Mouse (Mus musculus): ENCODE measurements around the gene Krt82.

Gene Krt82

DNA sequence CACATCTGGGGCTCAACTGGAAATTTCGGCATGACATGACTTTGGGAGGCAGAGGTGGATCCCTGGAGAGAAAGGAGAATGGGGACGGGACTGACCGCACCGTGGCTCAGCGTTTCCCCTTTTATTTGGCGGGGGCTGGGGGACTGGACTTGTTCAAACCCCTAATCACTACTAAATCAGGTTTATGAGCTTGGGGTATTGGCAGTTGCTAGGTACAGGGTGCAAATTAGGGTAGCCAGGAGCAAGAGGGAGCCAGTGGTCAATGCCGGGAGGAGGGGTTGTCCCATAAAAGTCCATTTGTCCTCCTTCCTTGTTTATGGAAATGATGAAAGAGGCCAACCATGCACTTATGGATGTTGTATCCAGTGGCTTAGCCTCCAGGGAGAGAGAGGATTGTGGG lies at the start of gene Krt82:
Gene Krt82, minus strand, starts transcription at position 101 of the 400 bp plus-strand sequence.
- DNase-seq (ENCODE audit: low spot score) = no peak

DNA sequence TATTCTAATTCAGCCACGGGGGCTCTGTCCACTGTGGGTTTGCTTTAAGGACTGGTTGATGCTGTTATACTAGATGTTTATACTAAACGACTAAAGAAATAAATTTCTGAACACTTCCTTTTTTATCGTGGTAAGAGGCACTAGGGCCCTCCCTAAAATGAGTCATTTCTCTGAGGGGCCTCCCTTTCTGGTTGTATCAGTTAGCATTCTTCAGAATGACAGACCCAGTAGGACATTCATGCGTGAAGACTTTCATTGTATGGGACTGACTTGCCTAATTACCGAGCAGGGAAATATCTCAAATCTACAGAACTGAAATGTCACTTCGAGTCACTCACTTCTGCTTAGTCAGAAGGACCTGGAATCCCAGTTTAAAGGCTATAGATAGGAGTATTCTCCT lies 48.7 kb upstream of the Krt82 start:
- DNase-seq (ENCODE audit: low spot score) = no peak

DNA sequence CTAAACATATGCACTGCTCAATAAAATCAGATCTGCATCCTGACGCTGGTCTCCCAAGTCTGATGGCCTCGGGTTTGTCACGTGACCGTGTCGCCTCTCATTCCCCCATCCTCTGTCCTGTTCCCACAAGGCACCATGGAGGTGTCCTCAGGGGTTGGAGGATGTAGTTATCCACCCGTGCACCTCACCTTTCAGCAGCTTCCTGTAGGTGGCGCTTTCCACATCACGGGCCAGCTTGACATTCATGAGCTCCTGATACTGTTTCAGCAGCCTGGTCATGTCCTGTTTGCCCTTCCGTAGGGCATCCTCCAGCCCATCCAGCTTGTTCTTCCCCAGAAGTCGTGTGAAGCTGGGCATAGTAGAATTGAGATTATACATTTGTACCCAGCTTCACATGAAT lies 37.7 kb upstream of the Krt82 start:
- DNase-seq (ENCODE audit: low spot score) = no peak

DNA sequence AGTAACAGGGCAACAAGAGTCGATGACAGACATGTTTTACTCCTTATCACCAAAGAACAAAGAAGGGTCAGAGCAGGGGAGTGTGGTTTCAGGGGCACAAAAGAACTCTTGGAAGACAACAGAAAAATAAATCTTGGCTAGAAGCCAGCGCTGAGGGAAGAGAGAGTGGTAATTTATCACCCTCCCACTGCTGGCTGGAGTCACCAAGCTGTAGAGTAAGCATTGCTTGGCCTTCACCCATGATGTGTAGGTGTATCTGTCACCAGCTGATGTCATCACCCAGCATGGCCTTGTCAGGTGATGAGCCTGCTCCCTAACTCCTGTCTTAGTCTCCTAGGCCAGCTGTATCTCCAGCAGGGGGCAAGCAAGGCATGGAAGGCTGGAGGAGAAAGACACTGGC lies 34.0 kb upstream of the Krt82 start:
- no peak for DNase-seq (ENCODE audit: low spot score)

DNA sequence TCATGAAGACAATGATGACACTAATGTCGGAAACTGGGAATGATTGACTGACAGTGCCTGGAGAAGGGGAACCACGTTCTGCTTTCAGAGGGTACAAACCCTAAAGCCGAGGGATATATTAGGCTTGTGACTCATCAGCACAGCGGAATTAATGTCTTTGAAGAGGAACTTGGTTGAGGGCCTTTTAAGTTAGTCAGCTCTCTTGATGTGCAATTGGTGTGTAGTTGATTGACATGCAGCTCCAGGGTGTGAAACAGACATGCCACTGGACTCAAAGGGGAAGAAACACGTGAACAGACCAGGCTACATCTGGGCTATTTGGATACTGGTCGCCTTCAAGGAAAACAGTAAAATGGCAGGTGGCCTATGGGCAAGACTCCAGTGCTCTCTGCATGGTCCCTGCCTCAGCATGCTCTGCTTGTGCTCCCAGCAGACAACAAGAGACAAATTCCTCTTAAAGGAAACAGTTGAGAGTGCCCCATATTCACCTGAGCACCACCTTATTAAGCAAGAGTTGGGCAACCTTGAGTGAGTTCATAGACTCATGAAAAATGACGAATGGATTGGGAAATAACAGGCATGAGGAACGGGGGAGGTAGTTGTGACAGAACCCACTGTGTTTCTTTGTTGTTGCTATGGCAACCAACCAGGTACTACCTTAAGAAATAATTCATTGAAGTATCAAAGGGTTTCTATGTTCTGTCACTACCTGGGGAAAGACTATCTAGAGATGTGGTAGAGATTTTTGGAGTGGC lies 32.9 kb upstream of the Krt82 start:
- DNase-seq (ENCODE audit: low spot score) = no peak

DNA sequence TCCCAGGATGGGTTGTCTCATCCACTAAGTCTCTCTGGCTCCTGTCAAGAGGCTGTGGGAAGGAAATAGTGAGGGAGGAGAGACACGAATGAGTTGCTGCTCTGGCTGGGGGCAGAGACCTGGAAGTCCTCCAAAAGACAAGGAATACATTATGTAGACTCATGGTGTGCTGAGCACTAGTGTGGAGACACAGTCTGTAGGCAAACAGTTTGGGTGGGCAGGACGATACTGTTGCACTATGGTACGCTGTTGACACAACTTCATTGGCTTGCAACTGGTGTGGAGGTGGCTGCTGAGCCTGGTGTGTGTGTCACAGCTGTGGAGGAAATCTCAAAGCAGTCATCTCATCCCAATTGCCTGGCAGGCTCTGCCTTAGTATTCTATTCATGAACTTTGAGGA lies 31.2 kb upstream of the Krt82 start:
- DNase-seq (ENCODE audit: low spot score) = no peak

DNA sequence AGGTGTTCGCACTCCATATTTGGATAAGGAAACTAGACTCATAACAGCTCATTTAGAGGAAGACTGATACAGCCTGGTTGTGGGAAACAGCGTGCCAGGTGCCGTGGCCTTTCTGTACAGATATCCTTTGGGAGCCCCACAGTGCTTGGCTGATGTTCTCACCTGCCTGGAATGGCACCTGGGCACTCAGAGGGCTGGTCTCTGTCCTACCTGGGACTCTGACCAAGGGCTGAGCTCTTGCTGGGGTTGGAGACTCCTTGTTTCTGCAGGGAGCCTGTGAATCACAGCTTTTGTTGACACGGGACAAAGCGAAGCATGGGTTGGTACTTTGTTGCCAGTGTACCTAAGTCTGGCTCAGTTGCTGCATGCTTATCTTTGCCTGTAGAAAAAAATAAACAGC lies 25.0 kb upstream of the Krt82 start:
- DNase-seq (ENCODE audit: low spot score) = no peak

DNA sequence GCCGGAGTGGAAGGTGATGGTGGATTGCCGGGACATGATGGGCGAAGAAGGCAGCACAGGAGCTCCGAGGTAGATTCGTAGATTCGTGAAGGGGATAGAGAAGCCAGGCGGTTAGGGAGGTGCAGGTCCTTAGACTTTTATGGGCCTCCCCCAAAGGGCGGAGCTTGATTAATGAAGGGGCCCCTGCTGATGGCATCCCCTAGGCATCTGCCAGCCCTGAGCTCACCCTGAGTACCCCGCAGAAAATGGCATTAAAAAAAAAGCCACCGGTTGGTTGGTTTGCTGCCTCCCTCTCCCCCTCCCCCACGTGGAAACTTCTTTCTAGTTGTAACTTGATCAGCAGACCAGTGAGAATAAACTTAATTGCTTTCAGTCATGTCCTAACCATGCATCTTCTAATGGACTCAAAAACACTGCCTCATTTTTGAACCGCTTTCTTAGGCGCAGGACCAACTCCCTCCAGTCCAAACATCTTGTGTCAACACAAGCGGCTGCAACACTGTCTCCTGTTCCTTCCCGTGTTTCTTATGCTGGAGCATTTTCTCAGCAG lies 23.4 kb upstream of the Krt82 start, which contains the start of gene Krt75:
Gene Krt75, minus strand, starts transcription at position 109 of the 550 bp plus-strand sequence.
- no peak for DNase-seq (ENCODE audit: low spot score)

DNA sequence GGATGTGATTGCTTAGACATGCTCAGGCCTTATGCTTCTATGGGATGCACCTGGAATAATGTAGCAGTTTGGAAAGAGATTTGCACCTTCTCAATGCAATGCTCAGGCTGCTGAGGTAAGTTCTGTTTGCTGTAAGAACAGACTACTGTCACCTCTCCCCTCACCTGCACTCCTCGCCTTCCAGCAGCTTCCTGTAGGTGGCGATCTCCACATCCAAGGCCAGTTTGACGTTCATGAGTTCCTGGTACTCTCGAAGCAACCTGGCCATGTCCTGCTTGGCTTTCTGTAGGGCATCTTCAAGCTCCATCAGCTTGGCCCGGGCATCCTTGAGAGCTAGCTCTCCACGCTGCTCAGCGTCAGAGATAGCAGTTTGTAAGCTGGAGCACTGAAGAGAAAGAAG lies 17.3 kb upstream of the Krt82 start:
- no peak for DNase-seq (ENCODE audit: low spot score)

DNA sequence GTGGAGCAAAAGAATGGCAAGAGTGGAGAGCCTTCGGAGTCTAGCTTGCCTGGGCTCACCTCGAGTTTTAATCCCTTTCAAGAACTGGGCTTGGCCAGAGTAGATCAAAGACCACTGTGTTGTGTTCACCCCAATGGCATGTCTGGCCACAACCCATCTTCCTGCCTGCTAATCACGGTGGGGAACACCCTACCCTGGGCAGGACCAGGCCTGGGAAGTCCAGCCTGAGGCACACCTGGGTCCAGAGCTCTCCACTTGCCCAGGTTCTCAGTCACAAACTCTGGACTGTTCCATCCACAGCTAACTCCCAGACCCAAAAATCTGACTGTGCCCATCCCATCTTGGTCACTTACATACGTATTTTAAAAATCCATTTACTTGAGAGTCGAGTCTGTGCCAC lies 12.4 kb upstream of the Krt82 start, which contains the start of gene Krt90:
Gene Krt90, minus strand, starts transcription at position 101 of the 400 bp plus-strand sequence.
- no peak for DNase-seq (ENCODE audit: low spot score)

DNA sequence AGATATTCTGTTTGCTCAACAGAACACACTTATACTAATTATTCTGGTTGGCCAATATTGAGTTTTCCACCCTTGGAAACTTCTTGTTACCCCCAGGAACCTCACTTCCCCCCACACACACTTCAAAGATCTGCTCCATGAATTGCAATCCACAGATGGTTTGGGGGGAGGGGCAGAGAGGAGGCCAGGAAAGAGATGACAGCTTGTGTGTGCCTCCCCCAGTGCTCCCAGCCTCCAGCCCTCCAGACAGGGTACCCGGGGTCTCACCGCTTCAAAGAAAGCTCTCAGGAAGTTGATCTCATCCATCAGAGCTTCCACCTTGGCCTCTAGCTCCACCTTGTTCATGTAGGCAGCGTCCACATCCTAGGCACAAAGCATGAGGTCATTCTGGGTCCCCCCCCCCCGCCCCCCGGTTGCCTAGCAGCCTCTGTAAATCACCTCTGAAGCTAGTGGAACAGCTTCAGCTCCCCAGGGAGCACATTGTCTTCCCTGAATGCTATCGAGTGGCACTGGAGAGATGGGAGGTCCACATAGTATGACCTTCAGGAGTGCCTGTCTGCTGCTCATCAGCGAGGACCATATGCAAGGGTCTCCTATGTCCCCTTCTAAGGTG lies 7.7 kb upstream of the Krt82 start:
- DNase-seq (ENCODE audit: low spot score) = peak; percentile 73

DNA sequence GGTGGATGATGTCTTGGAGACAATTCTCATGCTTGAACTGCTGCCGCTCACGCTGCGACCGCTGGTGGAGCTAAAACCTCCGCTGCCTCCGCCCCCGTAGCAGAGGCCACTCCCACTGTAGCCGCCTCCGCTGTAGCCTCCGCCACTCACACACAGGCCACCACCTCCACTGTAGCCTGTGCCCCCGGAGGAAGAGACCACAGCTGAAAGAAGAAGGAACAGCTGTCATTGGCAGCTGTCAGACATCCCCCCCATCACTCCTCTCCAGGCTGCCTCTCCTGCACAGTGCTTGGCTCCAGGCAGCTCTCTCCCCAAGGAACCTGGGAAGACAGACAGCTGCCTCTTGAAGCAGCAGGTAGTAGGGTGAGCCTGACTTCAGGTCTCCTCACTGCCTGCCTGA lies 2.7 kb upstream of the Krt82 start:
- peak; percentile 72 for DNase-seq (ENCODE audit: low spot score)

DNA sequence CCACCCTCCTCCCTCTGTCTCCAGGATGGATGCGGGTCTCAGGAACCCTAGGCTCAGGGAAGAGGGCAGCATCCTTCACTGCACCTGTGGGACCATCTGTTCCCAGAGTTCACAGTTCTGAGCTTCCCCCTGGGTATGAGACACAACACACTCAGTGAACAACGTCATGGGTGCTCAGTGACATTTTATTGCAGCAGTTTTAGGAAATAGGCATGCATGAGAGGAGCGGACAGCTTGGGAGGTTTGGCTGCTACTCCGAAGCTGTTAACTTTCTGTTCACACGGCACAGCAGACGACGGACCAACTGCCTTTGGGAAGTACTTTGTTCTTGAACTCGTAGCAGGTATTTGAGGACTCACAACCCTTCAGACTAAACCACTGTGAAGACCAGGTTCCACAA lies 1.7 kb upstream of the Krt82 start:
- no peak for DNase-seq (ENCODE audit: low spot score)

DNA sequence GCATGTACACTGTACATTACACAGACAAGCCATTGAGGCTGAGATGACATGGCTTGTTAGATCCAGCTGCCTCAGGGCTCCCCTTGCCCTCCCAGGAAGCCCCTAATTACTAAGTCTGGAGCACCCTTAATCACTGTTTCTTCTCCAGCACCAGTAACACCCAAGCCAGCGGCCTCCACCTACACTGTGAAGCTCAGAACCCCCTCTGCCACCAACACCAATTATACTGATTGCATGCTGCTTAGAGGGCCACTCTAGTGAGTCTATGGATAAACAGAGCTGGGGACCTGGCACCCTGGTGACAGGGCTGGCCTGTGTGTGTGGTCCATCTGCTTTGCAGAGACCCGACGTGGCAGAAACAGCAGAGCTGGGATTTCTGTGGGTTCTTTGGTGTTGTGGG lies 6.0 kb downstream of the Krt82 start:
- DNase-seq (ENCODE audit: low spot score) = no peak

DNA sequence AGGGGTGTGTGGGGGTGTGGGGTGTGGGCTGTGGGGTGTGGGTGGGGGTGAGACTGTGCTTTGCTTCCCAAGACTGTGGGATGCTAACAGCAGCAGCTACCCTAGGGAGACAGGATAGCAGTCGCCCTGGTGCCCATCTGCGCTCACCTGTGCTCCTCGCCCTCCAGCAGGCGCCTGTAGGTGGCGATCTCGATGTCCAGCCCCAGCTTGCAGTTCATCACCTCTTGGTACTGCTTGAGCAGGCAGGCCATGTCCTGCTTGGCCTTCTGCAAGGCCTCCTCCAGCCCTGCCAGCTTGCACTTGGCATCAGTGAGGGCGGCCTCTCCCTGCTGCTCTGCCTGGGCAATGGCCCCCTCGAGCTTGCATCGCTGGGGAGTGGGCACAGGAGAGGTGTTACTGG lies 7.9 kb downstream of the Krt82 start:
- no peak for DNase-seq (ENCODE audit: low spot score)

DNA sequence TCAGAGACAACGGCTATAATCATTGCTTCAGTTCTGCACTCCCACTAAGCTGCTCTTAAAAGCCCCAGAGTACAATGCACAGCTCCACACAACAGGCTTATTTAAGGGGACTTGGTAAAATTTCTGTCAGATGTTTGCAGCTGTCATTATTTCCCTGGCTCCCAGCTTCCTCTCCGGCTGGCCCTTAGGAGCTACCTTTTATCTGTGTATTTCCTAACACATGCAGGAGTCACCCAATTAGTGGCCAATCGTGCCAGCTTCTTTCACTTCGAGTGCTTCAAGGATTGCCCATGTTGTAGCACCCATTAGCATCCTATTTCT lies 11.9 kb downstream of the Krt82 start:
- DNase-seq (ENCODE audit: low spot score) = no peak

DNA sequence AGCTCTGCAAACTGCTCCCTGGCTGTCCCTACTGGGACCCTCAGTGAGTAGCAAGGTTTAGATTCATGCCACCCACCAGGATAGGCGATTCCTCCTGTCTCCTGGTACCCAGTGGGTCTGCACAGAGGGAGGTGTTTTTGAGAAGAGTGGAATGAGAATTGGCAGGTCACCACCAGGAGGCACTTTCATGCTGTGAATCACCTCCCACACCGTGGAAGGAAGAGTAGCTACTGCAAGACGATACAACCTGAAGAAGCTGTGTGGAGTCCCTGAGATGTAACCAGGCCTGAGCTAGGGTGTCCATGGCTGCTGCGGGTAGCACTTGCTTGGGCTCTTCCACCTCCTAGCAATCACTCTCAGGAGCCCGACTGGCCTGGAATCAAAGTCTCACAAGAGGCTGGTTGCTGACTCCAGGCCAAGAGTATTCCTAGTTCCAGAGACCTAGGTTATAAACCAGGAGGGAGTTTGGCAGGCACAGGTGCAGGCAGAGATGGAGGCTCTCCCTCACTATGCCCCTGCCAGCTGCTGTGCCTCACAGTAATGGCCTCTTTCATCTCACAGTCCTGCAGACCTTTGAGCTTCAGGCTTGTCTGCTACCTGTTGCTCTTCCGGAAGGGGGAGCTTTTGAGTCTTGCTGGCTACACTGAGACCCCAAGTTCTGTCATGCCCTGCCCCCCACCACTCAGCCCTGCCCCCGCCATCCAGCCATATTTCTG lies 12.4 kb downstream of the Krt82 start:
- DNase-seq (ENCODE audit: low spot score) = no peak

DNA sequence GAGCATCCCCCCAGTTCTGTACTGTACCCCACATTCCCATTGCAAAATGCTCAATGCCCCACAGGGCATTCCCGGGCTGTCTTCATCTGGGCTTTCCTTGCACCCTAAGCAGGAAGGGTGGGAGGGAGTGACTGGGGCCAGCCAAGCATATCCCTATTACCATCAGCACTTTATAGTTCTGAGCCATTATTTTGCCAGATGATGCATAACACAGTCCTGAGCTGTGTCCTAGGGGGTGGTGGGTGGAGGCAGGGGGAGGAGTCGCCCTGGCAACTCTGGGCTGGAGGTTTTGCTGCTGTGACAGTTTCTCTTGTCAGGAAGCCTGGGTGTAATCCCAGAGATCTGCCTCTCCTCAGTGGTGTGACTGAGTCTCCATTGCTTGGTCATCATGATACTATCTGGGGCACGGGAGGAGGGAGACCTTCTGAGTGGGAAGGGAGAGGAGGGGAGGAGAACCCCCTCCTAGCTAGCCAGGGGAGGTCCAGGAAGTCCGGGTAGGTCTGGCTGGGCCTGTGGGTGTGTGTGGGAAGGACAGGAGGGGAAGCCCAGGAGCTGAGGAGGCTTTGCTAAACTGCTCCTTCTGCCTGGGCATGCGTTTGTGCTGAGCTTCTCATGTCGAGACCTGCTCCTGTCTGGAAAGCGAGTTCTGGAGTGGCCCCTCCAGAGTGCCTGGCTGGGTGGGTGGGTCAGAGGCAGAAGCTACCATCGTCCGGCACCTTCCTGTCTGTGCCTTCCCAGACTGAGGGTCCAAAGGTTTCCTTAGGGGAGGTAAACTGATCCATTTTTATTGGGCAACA lies 14.2 kb downstream of the Krt82 start:
- no peak for DNase-seq (ENCODE audit: low spot score)

DNA sequence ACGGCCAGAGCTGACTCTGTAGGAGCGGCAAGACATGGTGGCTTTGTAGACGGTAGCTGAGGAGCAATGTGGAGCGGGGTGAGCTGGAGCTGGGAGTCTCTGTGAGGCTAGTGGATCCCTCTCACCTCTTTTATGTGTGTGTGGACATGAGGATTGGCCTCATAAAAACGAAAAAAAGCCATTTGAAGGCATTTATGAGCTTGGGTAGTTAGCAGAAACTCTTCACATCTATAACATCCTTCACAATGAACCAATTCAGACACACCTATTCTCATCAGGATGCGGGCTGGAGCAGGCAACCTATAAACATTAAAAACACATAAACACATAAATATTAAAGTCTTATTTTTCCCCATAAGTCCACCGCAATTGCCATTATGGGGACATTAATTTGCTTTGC lies 17.7 kb downstream of the Krt82 start, which contains the start of gene Krt84:
Gene Krt84, minus strand, starts transcription at position 101 of the 400 bp plus-strand sequence.
- no peak for DNase-seq (ENCODE audit: low spot score)

DNA sequence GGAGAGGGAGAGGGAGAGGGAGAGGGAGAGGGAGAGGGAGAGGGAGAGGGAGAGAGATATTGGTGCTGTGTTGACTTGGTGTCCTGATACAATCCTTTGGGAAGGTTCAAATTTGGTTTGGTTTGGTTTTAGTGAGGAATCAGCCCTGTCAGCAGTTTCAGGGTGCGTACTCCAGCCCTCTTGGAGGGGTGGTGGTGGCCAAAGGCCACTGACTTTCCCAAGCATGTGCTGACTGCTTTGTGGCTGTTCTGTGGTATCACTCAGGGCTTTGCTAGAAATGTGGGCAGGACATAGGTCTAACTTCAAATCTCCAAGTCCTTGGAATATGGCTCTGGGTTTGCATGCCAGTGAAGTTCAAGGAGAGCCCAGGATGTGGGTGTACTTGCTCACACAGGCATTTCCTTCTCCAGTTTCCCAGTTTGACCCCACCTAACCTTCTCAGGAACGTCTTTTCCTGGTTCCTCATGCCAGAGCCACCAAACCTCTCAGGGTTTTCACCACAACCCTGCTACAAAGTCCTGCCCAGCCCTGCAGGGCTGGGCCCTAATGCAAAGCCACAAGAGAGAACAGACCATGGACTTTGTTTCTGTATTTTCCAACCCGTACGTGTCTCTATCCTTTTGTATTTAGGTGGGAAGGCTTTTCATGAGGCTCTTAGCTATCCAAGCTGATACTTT lies 27.8 kb downstream of the Krt82 start:
- DNase-seq (ENCODE audit: low spot score) = no peak

DNA sequence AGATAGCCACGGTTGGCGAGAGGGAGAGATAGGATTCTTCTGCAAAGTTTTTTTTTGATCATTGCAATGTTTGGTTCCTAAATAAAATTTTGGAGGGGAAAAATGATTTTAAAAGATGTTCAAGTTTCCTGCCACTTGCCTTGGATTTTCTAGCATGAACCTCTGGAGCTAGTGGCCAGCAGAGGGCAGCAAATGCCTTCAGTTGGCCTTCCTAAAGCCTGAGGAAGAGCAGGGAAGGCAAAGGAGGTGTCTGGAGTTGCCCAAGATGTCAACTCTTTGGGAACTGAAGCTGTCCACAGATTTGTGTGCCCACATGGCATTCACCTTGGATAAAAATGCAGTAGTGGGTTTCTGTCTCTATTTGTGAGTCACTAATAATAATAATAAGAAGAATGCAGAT lies 30.7 kb downstream of the Krt82 start:
- DNase-seq (ENCODE audit: low spot score) = peak; percentile 85
